Mouse (Mus musculus) olfactory bulb, adult 2 months (tissue): ENCODE results near the gene Ppp3ca.

Experiments used
- CTCF ChIP-seq: fragments of 200-500 bp; IDR thresholded peaks from 2 replicates; pipeline ENCODE4 v1.5.1; 2012; ENCODE audit warnings: low read depth, mild to moderate bottlenecking, low read length, moderate library complexity; ENCODE audit not compliant: insufficient read depth
- POLR2A ChIP-seq: fragments of 200-500 bp; IDR thresholded peaks from 2 replicates; pipeline ENCODE4 v1.6.1; 2012; ENCODE audit warnings: mild to moderate bottlenecking, low read depth, low read length, moderate library complexity; ENCODE audit not compliant: insufficient read depth

DNA sequence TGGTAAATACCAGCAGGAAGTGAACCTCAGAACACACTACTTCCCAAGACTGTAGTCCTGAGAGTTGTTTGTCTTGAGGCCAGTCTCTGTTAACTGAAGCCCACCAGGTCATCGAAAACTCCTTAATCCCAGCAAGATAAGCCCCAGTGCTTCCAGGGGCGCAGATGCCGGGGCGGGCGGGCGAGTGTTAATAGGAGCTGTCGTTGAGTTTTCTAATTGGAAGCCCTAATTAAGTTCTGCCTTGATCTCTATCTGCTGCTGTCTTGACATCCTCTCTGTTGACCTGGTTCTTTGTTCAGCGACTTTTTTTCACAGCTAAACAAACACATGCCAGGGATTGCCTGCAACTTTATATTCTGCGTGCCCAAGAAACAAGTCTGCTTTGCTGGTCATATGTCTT lies 165.9 kb downstream of the Ppp3ca start:
- TF ChIP-seq POLR2A, result no peak
- TF ChIP-seq CTCF, result no peak
